Mouse (Mus musculus) midbrain, postnatal 0 days (tissue): ENCODE results near the gene Hspa12b. TPM values are rescaled to one million over a fixed set of nuclear protein-coding genes. Genes with fewer than 3 reads are reported as not detected.

Experiments
- ATAC-seq: fragments of 200-750 bp; cut with Nextera tagmentation; 2 replicates; pipeline ENCODE4 v1.8.0; 2017; ENCODE audit warnings: moderate number of reproducible peaks, mild to moderate bottlenecking, moderate TSS enrichment, moderate library complexity; ENCODE audit not compliant: low FRiP score
- DNase-seq: peaks from one replicate; pipeline ENCODE4 v3.0.0-alpha.2; 2015; ENCODE audit warnings: low spot score
- H3K27ac ChIP-seq: fragments of 300-500 bp; sonication (generic); 2 replicates; pipeline ENCODE4 v1.5.1; 2014; ENCODE audit warnings: low read depth, mild to moderate bottlenecking, low read length, mixed read lengths
- H3K27me3 ChIP-seq: fragments of 300-500 bp; sonication (generic); 2 replicates; pipeline ENCODE4 v1.6.1; 2014; ENCODE audit warnings: low read length, control low read depth, mixed read lengths; ENCODE audit not compliant: insufficient read depth
- H3K36me3 ChIP-seq: fragments of 300-500 bp; sonication (generic); 2 replicates; pipeline ENCODE4 v1.6.1; 2014; ENCODE audit warnings: low read length, control low read depth, mixed read lengths; ENCODE audit not compliant: insufficient read depth
- H3K4me1 ChIP-seq: fragments of 300-500 bp; sonication (generic); 2 replicates; pipeline ENCODE4 v1.6.1; 2014; ENCODE audit warnings: mild to moderate bottlenecking, control low read depth, antibody characterized with exemption, low read length, mixed read lengths; ENCODE audit not compliant: insufficient read depth
- H3K4me2 ChIP-seq: fragments of 300-500 bp; sonication (generic); 2 replicates; pipeline ENCODE4 v1.6.1; 2014; ENCODE audit warnings: low read depth, mild to moderate bottlenecking, low read length, mixed read lengths; ENCODE audit not compliant: poor library complexity, severe bottlenecking
- H3K4me3 ChIP-seq: fragments of 300-500 bp; sonication (generic); 2 replicates; pipeline ENCODE4 v1.5.1; 2014; ENCODE audit warnings: low read depth, mild to moderate bottlenecking, low read length, moderate library complexity
- H3K9ac ChIP-seq: fragments of 300-500 bp; sonication (generic); replicated peaks from 2 replicates; pipeline ENCODE4 v1.6.1; 2014; ENCODE audit warnings: mild to moderate bottlenecking, low read length, moderate library complexity, mixed read lengths; ENCODE audit not compliant: poor library complexity, severe bottlenecking
- H3K9me3 ChIP-seq: fragments of 300-500 bp; sonication (generic); 2 replicates; pipeline ENCODE4 v1.6.1; 2016; ENCODE audit warnings: low read length, control low read depth
- CTCF ChIP-seq: IDR thresholded peaks from 2 replicates; pipeline ENCODE4 v1.5.1; 2016; ENCODE audit warnings: antibody characterized with exemption, mild to moderate bottlenecking
- WGBS: fragments of 180-500 bp; shearing (Covaris S2); extraction: QIAGEN DNeasy Blood & Tissue Kit; methylation state at CpG from one replicate; pipeline ENCODE4 v1.1.7; 2014; 5-methylcytosine and 5-hydroxymethylcytosine counted together
- polyA plus RNA-seq: library from polyadenylated mRNA; unstranded; fragments of >200 nt; fragmentation: Nextera tagmentation; extraction: Ambion mirVana; gene quantifications from 2 replicates; pipeline ENCODE4 v1.2.1, GENCODE M21; 2015
- total RNA-seq: library from RNA; depleted of rRNA; stranded (reverse); fragments of >200 nt; gene quantifications from 2 replicates; pipeline ENCODE4 v1.2.3, GENCODE M21; 2014

The Hspa12b gene
- total and polyA plus RNA-seq, 2 experiments from 2014 or later: 2.9 to 11.1 TPM

GRCm38 (mm10) chr2:131159938-131160581 lies 33.0 kb downstream of the Hspa12b start, which contains the start of gene 1700037H04Rik:
TSS of gene 1700037H04Rik (minus strand) at chr2:131160081.
- no peaks in the 10 kb centered on the region for H3K36me3 ChIP-seq
- under 1% methylated on average over 53 of the region's 54 CpGs for WGBS
- TF ChIP-seq CTCF: no peak

DNA sequence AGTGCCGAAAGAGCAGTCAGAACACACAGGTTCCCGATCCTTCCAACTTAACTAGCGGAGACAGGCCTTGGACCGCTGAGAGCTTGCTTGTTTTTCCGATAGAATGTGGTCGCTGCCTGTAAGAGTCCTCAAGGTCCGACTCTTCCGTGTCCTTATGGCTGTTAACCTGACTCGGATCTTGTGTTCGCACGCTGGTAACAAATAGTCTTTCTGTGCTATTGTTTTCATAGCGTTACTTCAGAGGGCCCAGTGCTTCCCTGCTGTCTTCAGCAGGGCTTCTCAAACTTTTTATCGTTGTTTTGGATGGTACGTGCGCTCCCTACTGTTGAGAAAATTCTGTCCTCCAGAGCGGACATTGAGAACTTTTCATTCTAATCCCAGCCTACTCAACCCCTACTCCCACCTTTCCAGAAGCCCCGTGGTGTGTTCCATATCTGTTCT lies 33.6 kb downstream of the Hspa12b start:
- 1% methylated on average over 17 of the region's 17 CpGs for WGBS
- peak; percentile 60 for TF ChIP-seq CTCF
- Histone ChIP-seq H3K4me1 (peaks cover 8% of the 10 kb centered on the region; the same call in 1 of the 2 replicates), H3K36me3 (no peaks in the 10 kb centered on the region), H3K27me3 (no peaks in the 10 kb centered on the region), H3K4me2 (peak overlapping the region; percentile 92), H3K9me3 (no peaks in the 10 kb centered on the region), H3K4me3 (peak overlapping the region; percentile 72), H3K27ac (peak overlapping the region; percentile 87), H3K9ac (peak overlapping the region; percentile 65)
- peak; percentile 44 for DNase-seq
- ATAC-seq: peak; percentile 0; the same call in 1 of the 2 replicates

More at GRCm38 (mm10) chr2:131159938-131160581, 33.0 kb downstream of the Hspa12b start, which contains the start of gene 1700037H04Rik:
- Histone ChIP-seq H3K9ac (peak within 1 kb of the TSS; percentile 66), H3K27ac (peak within 1 kb of the TSS; percentile 87), H3K27me3 (no peaks in the 10 kb centered on the region), H3K4me2 (peak within 1 kb of the TSS; percentile 92), H3K9me3 (no peaks in the 10 kb centered on the region), H3K4me3 (peak within 1 kb of the TSS; percentile 72), H3K4me1 (peaks cover 8% of the 10 kb centered on the region; the same call in 1 of the 2 replicates)
- DNase-seq (peak; percentile 99), ATAC-seq (peak; percentile 98)

GRCm38 (mm10) chr2:131163924-131164323 lies 36.8 kb downstream of the Hspa12b start:
- Histone ChIP-seq H3K4me2 (no peak overlapping the region), H3K27ac (no peak overlapping the region), H3K4me3 (no peak overlapping the region), H3K36me3 (no peaks in the 10 kb centered on the region), H3K27me3 (no peaks in the 10 kb centered on the region), H3K9ac (no peak overlapping the region), H3K9me3 (no peaks in the 10 kb centered on the region), H3K4me1 (no peaks in the 10 kb centered on the region)
- 82% methylated on average over 7 of the region's 7 CpGs for WGBS
- DNase-seq: no peak
- no peak for ATAC-seq
- TF ChIP-seq CTCF: no peak

- Histone ChIP-seq H3K36me3 (no peaks in the 10 kb centered on the region), H3K9me3 (no peaks in the 10 kb centered on the region), H3K27me3 (no peaks in the 10 kb centered on the region), H3K4me3 (no peak overlapping the region), H3K4me1 (no peaks in the 10 kb centered on the region), H3K4me2 (no peak overlapping the region), H3K27ac (no peak overlapping the region), H3K9ac (no peak overlapping the region)
- ATAC-seq: no peak
- DNase-seq: no peak
- TF ChIP-seq CTCF: no peak
- WGBS: 84% methylated on average over 2 of the region's 2 CpGs
These were observed 39.1 kb downstream of the Hspa12b start for GRCm38 (mm10) chr2:131166172-131166571.

GRCm38 (mm10) chr2:131167984-131168383 lies 40.9 kb downstream of the Hspa12b start:
- ATAC-seq: no peak
- H3K27me3 ChIP-seq: peaks cover 11% of the 10 kb centered on the region
- DNase-seq: no peak
- no peaks in the 10 kb centered on the region for H3K4me1 ChIP-seq
- H3K36me3 ChIP-seq: no peaks in the 10 kb centered on the region; the same call in 1 of the 2 replicates
- H3K4me3 ChIP-seq: no peak overlapping the region
- no peak overlapping the region for H3K9ac ChIP-seq
- H3K9me3 ChIP-seq: no peaks in the 10 kb centered on the region
- 87% methylated on average over 6 of the region's 6 CpGs for WGBS
- no peak overlapping the region for H3K27ac ChIP-seq
- TF ChIP-seq CTCF: no peak
- no peak overlapping the region for H3K4me2 ChIP-seq

GRCm38 (mm10) chr2:131168914-131169313 lies 41.8 kb downstream of the Hspa12b start:
- H3K4me3 ChIP-seq: no peak overlapping the region
- no peak for ATAC-seq

More at GRCm38 (mm10) chr2:131168914-131169313, 41.8 kb downstream of the Hspa12b start:
- peaks cover 1% of the 10 kb centered on the region; the same call in 1 of the 2 replicates for H3K4me1 ChIP-seq
- DNase-seq: no peak
- peaks cover 11% of the 10 kb centered on the region for H3K27me3 ChIP-seq
- H3K4me2 ChIP-seq: no peak overlapping the region
- H3K27ac ChIP-seq: no peak overlapping the region
- H3K9me3 ChIP-seq: no peaks in the 10 kb centered on the region
- 68% methylated on average over 1 of the region's 1 CpGs for WGBS
- H3K36me3 ChIP-seq: no peaks in the 10 kb centered on the region; the same call in 1 of the 2 replicates
- no peak overlapping the region for H3K9ac ChIP-seq
- TF ChIP-seq CTCF: no peak
